Mouse (Mus musculus) lung, postnatal 25 days (tissue): ENCODE results near the gene Gm21969.

Experiments used
- DNase-seq: peaks from one replicate; pipeline ENCODE4 v3.0.0; 2022; ENCODE audit warnings: low spot score

Gene Gm21969

GRCm38 (mm10) chr4:139585713-139586112 is 17.3 kb upstream of the Gm21969 start:
- no peak for DNase-seq

GRCm38 (mm10) chr4:139587370-139587769 is 15.6 kb upstream of the Gm21969 start:
- DNase-seq, result no peak

GRCm38 (mm10) chr4:139587773-139588172 is 15.2 kb upstream of the Gm21969 start:
- no peak for DNase-seq

GRCm38 (mm10) chr4:139589351-139590027 is 13.5 kb upstream of the Gm21969 start:
- no peak for DNase-seq

GRCm38 (mm10) chr4:139590446-139590845 is 12.5 kb upstream of the Gm21969 start:
- no peak for DNase-seq

- DNase-seq, result no peak
These were observed 10.1 kb upstream of the Gm21969 start for GRCm38 (mm10) chr4:139592895-139593294.

- DNase-seq, result no peak
These were observed 9.6 kb upstream of the Gm21969 start for GRCm38 (mm10) chr4:139593383-139593782.

GRCm38 (mm10) chr4:139594062-139594461 is 8.9 kb upstream of the Gm21969 start:
- no peak for DNase-seq

- no peak for DNase-seq
These were observed 6.3 kb upstream of the Gm21969 start for GRCm38 (mm10) chr4:139596715-139597114.

- DNase-seq, result no peak
These were observed 5.4 kb upstream of the Gm21969 start for GRCm38 (mm10) chr4:139597286-139598284.

GRCm38 (mm10) chr4:139598356-139598755 is 4.6 kb upstream of the Gm21969 start:
- no peak for DNase-seq

GRCm38 (mm10) chr4:139598950-139599518 is 4.0 kb upstream of the Gm21969 start:
- peak; percentile 89 for DNase-seq

- no peak for DNase-seq
These were observed 1.2 kb upstream of the Gm21969 start for GRCm38 (mm10) chr4:139601519-139602356.

GRCm38 (mm10) chr4:139605216-139605615 is 2.2 kb downstream of the Gm21969 start:
- DNase-seq, result no peak

- DNase-seq, result no peak
These were observed 3.7 kb downstream of the Gm21969 start for GRCm38 (mm10) chr4:139606732-139607131.

GRCm38 (mm10) chr4:139608975-139609374 is 6.0 kb downstream of the Gm21969 start:
- no peak for DNase-seq

GRCm38 (mm10) chr4:139610954-139611353 is 8.0 kb downstream of the Gm21969 start:
- no peak for DNase-seq

GRCm38 (mm10) chr4:139611542-139611953 is 8.6 kb downstream of the Gm21969 start:
- peak; percentile 76 for DNase-seq

GRCm38 (mm10) chr4:139614524-139615260 is 11.7 kb downstream of the Gm21969 start:
- DNase-seq, result no peak

- peak; percentile 79 for DNase-seq
These were observed 13.5 kb downstream of the Gm21969 start for GRCm38 (mm10) chr4:139616276-139617000.
